Mouse (Mus musculus): ENCODE measurements around the gene Lmf1. TPM values are rescaled to one million over a fixed set of nuclear protein-coding genes. Genes with fewer than 3 reads are reported as not detected.

Gene Lmf1
- polyA plus RNA-seq, 1 experiment: 18.8 TPM

GRCm38 (mm10) chr17:25614723-25615510 lies 36.0 kb downstream of the Lmf1 start:
- H3K4me3 ChIP-seq (replicated peaks; ENCODE audit: control insufficient read depth, low read depth, low read length): no peak overlapping the region
- H3K27ac ChIP-seq (ENCODE audit: control insufficient read depth, insufficient read depth, low read depth, low read length, poor library complexity): no peak overlapping the region
- no peaks in the 10 kb centered on the region for H3K4me1 ChIP-seq (ENCODE audit: control insufficient read depth, insufficient read depth, low read length)
- 83% methylated on average over 10 of the region's 10 CpGs for WGBS
- TF ChIP-seq POLR2A (IDR thresholded peaks at IDR 0.05; ENCODE audit: borderline replicate concordance, control insufficient read depth, low read depth, low read length) (no peak), CTCF (IDR thresholded peaks at IDR 0.05; ENCODE audit: control insufficient read depth, insufficient read depth, low read length) (no peak)

- TF ChIP-seq POLR2A (IDR thresholded peaks at IDR 0.05; ENCODE audit: borderline replicate concordance, control insufficient read depth, low read depth, low read length) (no peak), CTCF (IDR thresholded peaks at IDR 0.05; ENCODE audit: control insufficient read depth, insufficient read depth, low read length) (no peak)
- no peak overlapping the region for H3K4me3 ChIP-seq (replicated peaks; ENCODE audit: control insufficient read depth, low read depth, low read length)
- 83% methylated on average over 16 of the region's 16 CpGs for WGBS
- H3K4me1 ChIP-seq (ENCODE audit: control insufficient read depth, insufficient read depth, low read length): no peaks in the 10 kb centered on the region
- H3K27ac ChIP-seq (ENCODE audit: control insufficient read depth, insufficient read depth, low read depth, low read length, poor library complexity): no peak overlapping the region
Observed at GRCm38 (mm10) chr17:25618508-25619056, 39.7 kb downstream of the Lmf1 start.

GRCm38 (mm10) chr17:25623441-25623840 lies 44.6 kb downstream of the Lmf1 start:
- WGBS: 88% methylated on average over 4 of the region's 4 CpGs
- no peak for TF ChIP-seq CTCF (IDR thresholded peaks at IDR 0.05; ENCODE audit: control insufficient read depth, insufficient read depth, low read length)
- no peak for TF ChIP-seq POLR2A (IDR thresholded peaks at IDR 0.05; ENCODE audit: borderline replicate concordance, control insufficient read depth, low read depth, low read length)
- no peak overlapping the region for H3K4me3 ChIP-seq (replicated peaks; ENCODE audit: control insufficient read depth, low read depth, low read length)

GRCm38 (mm10) chr17:25623935-25624334 lies 45.0 kb downstream of the Lmf1 start:
- Histone ChIP-seq H3K27ac (ENCODE audit: control insufficient read depth, insufficient read depth, low read depth, low read length, poor library complexity) (no peak overlapping the region), H3K4me1 (ENCODE audit: control insufficient read depth, insufficient read depth, low read length) (no peaks in the 10 kb centered on the region), H3K4me3 (replicated peaks; ENCODE audit: control insufficient read depth, low read depth, low read length) (no peak overlapping the region)
- TF ChIP-seq CTCF (IDR thresholded peaks at IDR 0.05; ENCODE audit: control insufficient read depth, insufficient read depth, low read length) (no peak), POLR2A (IDR thresholded peaks at IDR 0.05; ENCODE audit: borderline replicate concordance, control insufficient read depth, low read depth, low read length) (no peak)
- 84% methylated on average over 11 of the region's 11 CpGs for WGBS

More at GRCm38 (mm10) chr17:25623441-25623840, 44.6 kb downstream of the Lmf1 start:
- H3K4me1 ChIP-seq (ENCODE audit: control insufficient read depth, insufficient read depth, low read length): no peaks in the 10 kb centered on the region
- no peak overlapping the region for H3K27ac ChIP-seq (ENCODE audit: control insufficient read depth, insufficient read depth, low read depth, low read length, poor library complexity)

- no peak overlapping the region for H3K4me3 ChIP-seq (replicated peaks; ENCODE audit: control insufficient read depth, low read depth, low read length)
- WGBS: 85% methylated on average over 13 of the region's 13 CpGs
- TF ChIP-seq POLR2A (IDR thresholded peaks at IDR 0.05; ENCODE audit: borderline replicate concordance, control insufficient read depth, low read depth, low read length): no peak
- no peak for TF ChIP-seq CTCF (IDR thresholded peaks at IDR 0.05; ENCODE audit: control insufficient read depth, insufficient read depth, low read length)
- no peaks in the 10 kb centered on the region for H3K4me1 ChIP-seq (ENCODE audit: control insufficient read depth, insufficient read depth, low read length)
- no peak overlapping the region for H3K27ac ChIP-seq (ENCODE audit: control insufficient read depth, insufficient read depth, low read depth, low read length, poor library complexity)
Observed at GRCm38 (mm10) chr17:25624446-25625119, 45.7 kb downstream of the Lmf1 start.

- no peak overlapping the region for H3K4me3 ChIP-seq (replicated peaks; ENCODE audit: control insufficient read depth, low read depth, low read length)
- no peaks in the 10 kb centered on the region for H3K4me1 ChIP-seq (ENCODE audit: control insufficient read depth, insufficient read depth, low read length)
- no peak for TF ChIP-seq POLR2A (IDR thresholded peaks at IDR 0.05; ENCODE audit: borderline replicate concordance, control insufficient read depth, low read depth, low read length)
- TF ChIP-seq CTCF (IDR thresholded peaks at IDR 0.05; ENCODE audit: control insufficient read depth, insufficient read depth, low read length): no peak
- 75% methylated on average over 7 of the region's 7 CpGs for WGBS
- no peak overlapping the region for H3K27ac ChIP-seq (ENCODE audit: control insufficient read depth, insufficient read depth, low read depth, low read length, poor library complexity)
Observed at GRCm38 (mm10) chr17:25625282-25625681, 46.4 kb downstream of the Lmf1 start.

GRCm38 (mm10) chr17:25626196-25627043 lies 47.5 kb downstream of the Lmf1 start:
- H3K4me1 ChIP-seq (ENCODE audit: control insufficient read depth, insufficient read depth, low read length): no peaks in the 10 kb centered on the region
- no peak overlapping the region for H3K27ac ChIP-seq (ENCODE audit: control insufficient read depth, insufficient read depth, low read depth, low read length, poor library complexity)
- H3K4me3 ChIP-seq (replicated peaks; ENCODE audit: control insufficient read depth, low read depth, low read length): no peak overlapping the region
- TF ChIP-seq CTCF (IDR thresholded peaks at IDR 0.05; ENCODE audit: control insufficient read depth, insufficient read depth, low read length) (no peak), POLR2A (IDR thresholded peaks at IDR 0.05; ENCODE audit: borderline replicate concordance, control insufficient read depth, low read depth, low read length) (no peak)
- 68% methylated on average over 20 of the region's 20 CpGs for WGBS

Measured in bone marrow, adult 2 months (tissue).